Mouse (Mus musculus): ENCODE measurements at regions not wholly inside any gene's neighbourhood (a gene's known extent, or its start where the extent isn't known, plus 50 kb on each side); places are given as distances from the start of the nearest gene placed in this dataset.

DNA sequence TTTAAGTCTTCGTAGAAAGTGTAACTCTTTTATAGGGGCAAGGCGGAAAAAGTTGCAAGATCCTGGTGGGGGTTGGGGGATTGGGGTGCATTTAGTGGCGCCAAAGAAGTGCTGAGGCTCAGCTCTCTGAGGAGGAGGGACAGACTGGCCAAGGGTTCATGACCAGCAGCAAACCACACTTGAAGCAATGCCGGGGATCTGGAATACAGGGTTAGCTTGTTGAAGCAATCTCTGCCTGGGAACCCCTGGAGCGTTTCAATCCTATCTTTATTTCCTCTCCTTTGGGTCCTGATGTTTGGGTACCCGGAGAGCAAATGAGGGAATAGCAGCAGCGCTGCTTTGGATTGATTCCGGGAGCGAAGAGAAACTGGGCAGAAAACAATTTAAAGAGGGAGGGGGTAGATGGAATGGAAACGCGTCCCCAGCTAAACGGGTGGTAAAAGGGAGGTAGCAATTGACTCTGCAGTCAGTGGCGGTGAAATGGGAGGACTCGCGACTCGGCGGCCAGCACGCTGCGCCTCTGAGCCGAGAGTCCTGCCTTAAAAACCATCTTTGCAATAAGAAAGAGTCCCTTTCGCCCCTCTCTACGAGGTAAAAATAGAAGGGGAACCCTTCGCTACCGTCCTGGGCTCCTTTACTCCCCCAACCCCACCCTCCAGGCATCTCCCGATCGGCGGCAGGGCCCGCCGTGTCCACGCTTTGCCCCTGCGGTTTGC, 86.5 kb downstream of the Nr2f2 start:
- TF ChIP-seq CTCF (IDR thresholded peaks at IDR 0.05; ENCODE audit: insufficient read depth, low read depth, low read length) (no peak), POLR2A (IDR thresholded peaks at IDR 0.05; ENCODE audit: insufficient read depth, low read depth, low read length) (no peak)
